In genomic region chr2:55306387-55306786, GRCm38 (mm10) we compare ENCODE assay signal across 8 mouse cellular contexts.
DNase-seq lines count a peak whose midpoint lies in the region; ATAC-seq and TF ChIP-seq lines count a peak whose summit lies in the region.

No protein-coding gene starts in this region.

- TF ChIP-seq POLR2A in testis, adult 2 months (IDR thresholded peaks at IDR 0.05; ENCODE audit: control insufficient read depth, low read depth, low read length) = no peak
- no peak for TF ChIP-seq POLR2A in cortical plate, adult 2 months (IDR thresholded peaks at IDR 0.05; ENCODE audit: extremely low read depth, insufficient read depth, low read length)

- no peaks in the 10 kb centered on the region for H3K36me3 ChIP-seq in hindbrain, embryonic 14.5 days (replicated peaks; ENCODE audit: control insufficient read depth, insufficient read depth)
- H3K36me3 ChIP-seq in hindbrain, embryonic 12.5 days = no peaks in the 10 kb centered on the region
- no peaks in the 10 kb centered on the region for H3K36me3 ChIP-seq in testis, adult 2 months (ENCODE audit: control insufficient read depth, insufficient read depth, low read length)
- no peaks in the 10 kb centered on the region for H3K36me3 ChIP-seq in stomach, postnatal 0 days (ENCODE audit: control insufficient read depth, insufficient read depth, low read length)

- no peak overlapping the region for H3K4me2 ChIP-seq in hindbrain, embryonic 14.5 days (replicated peaks)
- no peak overlapping the region for H3K4me2 ChIP-seq in hindbrain, embryonic 12.5 days (replicated peaks)
- H3K4me2 ChIP-seq in stomach, postnatal 0 days (replicated peaks; ENCODE audit: low read depth) = no peak overlapping the region

- no peak overlapping the region for H3K9ac ChIP-seq in hindbrain, embryonic 14.5 days
- no peak overlapping the region for H3K9ac ChIP-seq in hindbrain, embryonic 12.5 days
- H3K9ac ChIP-seq in stomach, postnatal 0 days (ENCODE audit: low read length) = no peak overlapping the region

- ATAC-seq in hindbrain, embryonic 14.5 days (ENCODE audit: low FRiP score) = no peak
- ATAC-seq in hindbrain, embryonic 12.5 days (ENCODE audit: low FRiP score) = no peak
- no peak for ATAC-seq in stomach, postnatal 0 days (ENCODE audit: low FRiP score, low TSS enrichment)

- peak; percentile 34 for DNase-seq in hindbrain, embryonic 14.5 days (ENCODE audit: low spot score)
- no peak for DNase-seq in testis, postnatal 14 days (ENCODE audit: low spot score)
- DNase-seq in stomach, postnatal 0 days (ENCODE audit: low spot score) = no peak
- DNase-seq in urinary bladder, adult 18-20 months (ENCODE audit: low spot score in 2 of 2) = no peak
- DNase-seq in lung, postnatal 36 days = no peak

- H3K4me3 ChIP-seq in hindbrain, embryonic 14.5 days (replicated peaks; ENCODE audit: low read length) = no peak overlapping the region
- H3K4me3 ChIP-seq in hindbrain, embryonic 12.5 days = no peak overlapping the region
- no peak overlapping the region for H3K4me3 ChIP-seq in testis, adult 2 months (ENCODE audit: control insufficient read depth, low read depth, low read length)
- H3K4me3 ChIP-seq in cortical plate, adult 2 months (ENCODE audit: insufficient read depth, low read length) = no peak overlapping the region
- no peak overlapping the region for H3K4me3 ChIP-seq in stomach, postnatal 0 days (ENCODE audit: low read depth, low read length)

- no peaks in the 10 kb centered on the region for H3K4me1 ChIP-seq in hindbrain, embryonic 14.5 days (replicated peaks; ENCODE audit: control insufficient read depth, insufficient read depth, low read length)
- H3K4me1 ChIP-seq in hindbrain, embryonic 12.5 days = no peaks in the 10 kb centered on the region
- H3K4me1 ChIP-seq in testis, adult 2 months (ENCODE audit: control insufficient read depth, insufficient read depth, low read length) = no peaks in the 10 kb centered on the region
- H3K4me1 ChIP-seq in cortical plate, adult 2 months (ENCODE audit: control insufficient read depth, insufficient read depth, low read length) = no peaks in the 10 kb centered on the region
- H3K4me1 ChIP-seq in stomach, postnatal 0 days (replicated peaks; ENCODE audit: control insufficient read depth, insufficient read depth) = no peaks in the 10 kb centered on the region

- H3K9me3 ChIP-seq in hindbrain, embryonic 14.5 days (ENCODE audit: control insufficient read depth, low read length) = no peaks in the 10 kb centered on the region
- H3K9me3 ChIP-seq in hindbrain, embryonic 12.5 days (replicated peaks) = no peaks in the 10 kb centered on the region
- no peaks in the 10 kb centered on the region for H3K9me3 ChIP-seq in stomach, postnatal 0 days (ENCODE audit: control insufficient read depth, low read length)

- peak; percentile 16; the same call in 1 of the 2 replicates for TF ChIP-seq CTCF in testis, adult 2 months (IDR thresholded peaks at IDR 0.05; ENCODE audit: control insufficient read depth, insufficient read depth, insufficient replicate concordance, low read depth, low read length)
- TF ChIP-seq CTCF in cortical plate, adult 2 months (IDR thresholded peaks at IDR 0.05; ENCODE audit: extremely low read depth, insufficient read depth, low read length) = peak; percentile 56
- peak; percentile 68 for TF ChIP-seq CTCF in stomach, postnatal 0 days (IDR thresholded peaks at IDR 0.05; ENCODE audit: low read depth)

- no peak overlapping the region for H3K27ac ChIP-seq in hindbrain, embryonic 14.5 days
- H3K27ac ChIP-seq in hindbrain, embryonic 12.5 days = no peak overlapping the region
- no peak overlapping the region for H3K27ac ChIP-seq in testis, adult 2 months (ENCODE audit: control insufficient read depth, insufficient read depth, low read depth, low read length)
- H3K27ac ChIP-seq in cortical plate, adult 2 months (ENCODE audit: insufficient read depth, low read length) = no peak overlapping the region
- no peak overlapping the region for H3K27ac ChIP-seq in stomach, postnatal 0 days (replicated peaks)

- TF ChIP-seq EP300 in stomach, postnatal 0 days (optimal IDR thresholded peaks at IDR 0.05) = no peak

- no peaks in the 10 kb centered on the region for H3K27me3 ChIP-seq in hindbrain, embryonic 14.5 days (ENCODE audit: control insufficient read depth, insufficient read depth, low read length)
- no peaks in the 10 kb centered on the region for H3K27me3 ChIP-seq in hindbrain, embryonic 12.5 days
- no peaks in the 10 kb centered on the region for H3K27me3 ChIP-seq in testis, adult 2 months (ENCODE audit: control insufficient read depth, insufficient read depth, low read length)
- no peaks in the 10 kb centered on the region for H3K27me3 ChIP-seq in stomach, postnatal 0 days (ENCODE audit: control insufficient read depth, insufficient read depth, low read length)

Comparison
In these comparisons a context has a peak if more than half of its experiments do, and no peak if none do; other contexts are left out.
1. CTCF ChIP-seq: peak in every context shown above with its lines; median percentile 68 in stomach, postnatal 0 days; 56 in cortical plate, adult 2 months; 16 in testis, adult 2 months.